ENCODE assay signal across 9 mouse cellular contexts in genomic region chr14:79488531-79488930, GRCm38 (mm10). TPM values are rescaled to one million over a fixed set of nuclear protein-coding genes. Genes with fewer than 3 reads are reported as not detected.
DNase-seq lines count a peak whose midpoint lies in the region; ATAC-seq and TF ChIP-seq lines count a peak whose summit lies in the region.
"Had no signal": no experiment of that assay in that cellular context is flagged by ENCODE, and none has a peak within 500 bp of the region (broad histone marks: within the 10 kb centered on the region; RNA-seq: fewer than 3 reads in every experiment).

No protein-coding gene starts in this region.

- H3K36me3 ChIP-seq in neural tube, embryonic 12.5 days: no peaks in the 10 kb centered on the region
- peaks cover 4% of the 10 kb centered on the region; the same call in 1 of the 2 replicates for H3K36me3 ChIP-seq in liver, postnatal 0 days (replicated peaks; ENCODE audit: insufficient read depth, low read length)

- H3K4me1 ChIP-seq in cerebellum, adult 2 months (ENCODE audit: control insufficient read depth, insufficient read depth, low read length): peaks cover 9% of the 10 kb centered on the region
- H3K4me1 ChIP-seq in neural tube, embryonic 12.5 days: peaks cover 11% of the 10 kb centered on the region
- H3K4me1 ChIP-seq in liver, postnatal 0 days (ENCODE audit: insufficient read depth): peaks cover 24% of the 10 kb centered on the region

- 0 out of 2 replicates have a peak overlapping the region, but pooled peaks have one; percentile 16 for H3K4me2 ChIP-seq in neural tube, embryonic 12.5 days (replicated peaks)
- no peak overlapping the region for H3K4me2 ChIP-seq in liver, postnatal 0 days (ENCODE audit: low read depth, low read length)

- TF ChIP-seq POLR2A in cerebellum, adult 2 months (IDR thresholded peaks at IDR 0.05; ENCODE audit: borderline replicate concordance, insufficient read depth, low read length): no peak

- H3K9ac ChIP-seq in neural tube, embryonic 12.5 days: no peak overlapping the region
- no peak overlapping the region for H3K9ac ChIP-seq in liver, postnatal 0 days (replicated peaks)

- no peaks in the 10 kb centered on the region for H3K9me3 ChIP-seq in neural tube, embryonic 12.5 days
- H3K9me3 ChIP-seq in liver, postnatal 0 days (ENCODE audit: low read length): no peaks in the 10 kb centered on the region

- peak overlapping the region; percentile 28; the same call in 1 of the 2 replicates for H3K27ac ChIP-seq in cerebellum, adult 2 months (ENCODE audit: insufficient read depth, low read length)
- H3K27ac ChIP-seq in neural tube, embryonic 12.5 days: no peak overlapping the region
- no peak overlapping the region for H3K27ac ChIP-seq in liver, postnatal 0 days (ENCODE audit: low read depth)

- no peak overlapping the region for H3K4me3 ChIP-seq in cerebellum, adult 2 months (replicated peaks; ENCODE audit: insufficient read depth, low read depth, low read length)
- H3K4me3 ChIP-seq in neural tube, embryonic 12.5 days: no peak overlapping the region
- no peak overlapping the region for H3K4me3 ChIP-seq in liver, postnatal 0 days (ENCODE audit: low read depth, low read length)

- 92% methylated on average over 9 of the region's 9 CpGs for WGBS in cerebellum, adult 2 months
- 43% methylated on average over 9 of the region's 9 CpGs for WGBS in neural tube, embryonic 12.5 days
- WGBS in liver, postnatal 0 days (ENCODE audit: insufficient replicate concordance): 87% methylated on average over 9 of the region's 9 CpGs

- peak; percentile 25; the same call in 1 of the 2 replicates for ATAC-seq in neural tube, embryonic 12.5 days (ENCODE audit: low FRiP score, low read depth)
- ATAC-seq in inflammation-experienced regulatory T-cells, adult 6 months: no peak
- no peak for ATAC-seq in liver, postnatal 0 days
- ATAC-seq: Patski had no signal

- no peak for TF ChIP-seq EP300 in liver, postnatal 0 days (IDR thresholded peaks at IDR 0.05; ENCODE audit: low read depth)

- no peak for TF ChIP-seq CTCF in cerebellum, adult 2 months (IDR thresholded peaks at IDR 0.05; ENCODE audit: borderline replicate concordance, insufficient read depth, low read depth, low read length)
- no peak for TF ChIP-seq CTCF in liver, postnatal 0 days (IDR thresholded peaks at IDR 0.05; ENCODE audit: low read depth)

- DNase-seq in cerebellum, adult 2 months: no peak
- DNase-seq in cerebellum, adult 11 months: no peak
- no peak for DNase-seq in neural tube, embryonic 10.5 days (ENCODE audit: extremely low spot score, low spot score)
- DNase-seq in kidney, postnatal 10 days: peak; percentile 39
- peak; percentile 60 for DNase-seq in skeletal muscle tissue, adult 2 months (ENCODE audit: low read depth, low spot score)
- DNase-seq in liver, postnatal 0 days: no peak

- H3K27me3 ChIP-seq in cerebellum, adult 2 months (ENCODE audit: control insufficient read depth, insufficient read depth, low read length): no peaks in the 10 kb centered on the region
- 0 out of 2 replicates have a peak, but pooled peaks cover 3% of the 10 kb centered on the region for H3K27me3 ChIP-seq in neural tube, embryonic 12.5 days (replicated peaks)
- no peaks in the 10 kb centered on the region for H3K27me3 ChIP-seq in liver, postnatal 0 days (ENCODE audit: insufficient read depth, low read length)
- H3K27me3 ChIP-seq: Patski had no signal

RNA-seq across cellular contexts. Expression of gene Wbp4, which starts 7.2 kb away (rescaled TPM):
- polyA plus RNA-seq in cerebellum, adult 2 months (2012; rRNA removed): 27.8 and 28.4 TPM in 2 replicates
- polyA plus RNA-seq in neural tube, embryonic 12.5 days (2016; fragmentation: Nextera tagmentation; extraction: Ambion mirVana): 49.4 and 53.3 TPM in 2 replicates
- 10 to 100 TPM; 28.3 to 31.3 (median 30.8) TPM for polyA plus RNA-seq in inflammation-experienced regulatory T-cells, adult 6 months (2017; shearing (Covaris generic))
- polyA plus RNA-seq in liver, postnatal 0 days (2015; fragmentation: Nextera tagmentation; extraction: Ambion mirVana): 15.1 and 16.2 TPM in 2 replicates

RNA-seq across cellular contexts. Expression of gene Elf1, which starts 7.5 kb away (rescaled TPM):
- 3.8 and 4.1 TPM in 2 replicates for polyA plus RNA-seq in cerebellum, adult 2 months (2012; rRNA removed)
- 8.0 TPM in 2 replicates for polyA plus RNA-seq in neural tube, embryonic 12.5 days (2016; fragmentation: Nextera tagmentation; extraction: Ambion mirVana)
- 100 to 1,000 TPM; 128 to 177 (median 141) TPM for polyA plus RNA-seq in inflammation-experienced regulatory T-cells, adult 6 months (2017; shearing (Covaris generic))
- 9.0 and 11.0 TPM in 2 replicates for polyA plus RNA-seq in liver, postnatal 0 days (2015; fragmentation: Nextera tagmentation; extraction: Ambion mirVana)

RNA-seq across cellular contexts. Expression of gene Kbtbd6, which starts 36.9 kb away (rescaled TPM):
- 0.51 and 0.84 TPM in 2 replicates for polyA plus RNA-seq in cerebellum, adult 2 months (2012; rRNA removed)
- polyA plus RNA-seq in neural tube, embryonic 12.5 days (2016; fragmentation: Nextera tagmentation; extraction: Ambion mirVana): 2.9 and 4.2 TPM in 2 replicates
- polyA plus RNA-seq in inflammation-experienced regulatory T-cells, adult 6 months (2017; shearing (Covaris generic)): under 1 TPM in 1 of 3 experiments, not detected in 2; 0.92 TPM
- polyA plus RNA-seq in liver, postnatal 0 days (2015; fragmentation: Nextera tagmentation; extraction: Ambion mirVana): 1.8 and 2.4 TPM in 2 replicates

Comparison
In these comparisons a context has a peak if more than half of its experiments do, and no peak if none do; other contexts are left out.
1. DNase-seq: peak in kidney, postnatal 10 days (single experiment) and skeletal muscle tissue, adult 2 months (single experiment); none in cerebellum, adult 2 months (0 of 2), cerebellum, adult 11 months (single experiment), neural tube, embryonic 10.5 days (single experiment) and liver, postnatal 0 days (single experiment).
2. RNA of gene Elf1, which starts 7.5 kb away (polyA plus RNA-seq): 128 to 177 TPM in inflammation-experienced regulatory T-cells, adult 6 months; 9.0 to 11.0 TPM in liver, postnatal 0 days, 8.0 TPM in neural tube, embryonic 12.5 days and 3.8 to 4.1 TPM in cerebellum, adult 2 months; every median in the first group is over 10 times any median in the second.